Mouse (Mus musculus) embryonic fibroblast, embryonic 13.5 days (primary cell): Measurements from ENCODE around the gene Cacna1c. TPM values are rescaled to one million over a fixed set of nuclear protein-coding genes. Genes with fewer than 3 reads are reported as not detected.

Source experiments
- H3K27ac ChIP-seq: 2 replicates; pipeline ENCODE4 v1.5.1; 2012; ENCODE audit warnings: low read length, control low read depth, inconsistent platforms; ENCODE audit not compliant: insufficient read depth
- H3K4me1 ChIP-seq: 2 replicates; pipeline ENCODE4 v1.6.1; 2011; ENCODE audit warnings: low read length; ENCODE audit not compliant: control insufficient read depth, insufficient read depth
- H3K4me3 ChIP-seq: 2 replicates; pipeline ENCODE4 v1.5.1; 2011; ENCODE audit warnings: mild to moderate bottlenecking, control low read depth, low read length; ENCODE audit not compliant: insufficient read depth
- CTCF ChIP-seq: IDR thresholded peaks from 2 replicates; pipeline ENCODE4 v1.5.1; 2011; ENCODE audit warnings: mild to moderate bottlenecking, control low read depth, low read length, moderate library complexity, borderline replicate concordance; ENCODE audit not compliant: insufficient read depth
- POLR2A ChIP-seq: IDR thresholded peaks from 2 replicates; pipeline ENCODE4 v1.6.1; 2011; ENCODE audit warnings: low read depth, mild to moderate bottlenecking, control low read depth, low read length, moderate library complexity
- polyA plus RNA-seq: library from polyadenylated mRNA; stranded (reverse); fragments of >200 nt; gene quantifications from 2 replicates; pipeline ENCODE4 v1.2.4, GENCODE M21; 2011; ENCODE audit warnings: low read depth; ENCODE audit not compliant: missing spikeins, insufficient read length

Gene Cacna1c
- polyA plus RNA-seq, 1 experiment, result 40.7 TPM

- TF ChIP-seq CTCF (no peak), POLR2A (no peak)
- Histone ChIP-seq H3K4me3 (no peak overlapping the region), H3K27ac (no peak overlapping the region), H3K4me1 (peaks cover 11% of the 10 kb centered on the region)
Measured at GRCm38 (mm10) chr6:118843566-118843965, 352.7 kb downstream of the Cacna1c start.

- H3K4me1 ChIP-seq, result peaks cover 11% of the 10 kb centered on the region
- no peak overlapping the region for H3K27ac ChIP-seq
- no peak overlapping the region for H3K4me3 ChIP-seq
- TF ChIP-seq CTCF, result no peak
- TF ChIP-seq POLR2A, result no peak
Measured at GRCm38 (mm10) chr6:118841892-118842291, 354.3 kb downstream of the Cacna1c start.

- H3K4me1 ChIP-seq, result peaks cover 11% of the 10 kb centered on the region
- peak overlapping the region; percentile 92 for H3K27ac ChIP-seq
- TF ChIP-seq POLR2A (no peak), CTCF (no peak)
- H3K4me3 ChIP-seq, result no peak overlapping the region
Measured at GRCm38 (mm10) chr6:118838919-118839915, 357.0 kb downstream of the Cacna1c start.

- H3K27ac ChIP-seq, result no peak overlapping the region
- TF ChIP-seq CTCF (no peak), POLR2A (no peak)
Measured at GRCm38 (mm10) chr6:118836693-118837092, 359.5 kb downstream of the Cacna1c start.

GRCm38 (mm10) chr6:118834046-118834445 is 362.2 kb downstream of the Cacna1c start:
- TF ChIP-seq POLR2A, result no peak
- TF ChIP-seq CTCF, result no peak
- H3K4me1 ChIP-seq, result no peaks in the 10 kb centered on the region; the same call in 1 of the 2 replicates
- H3K27ac ChIP-seq, result no peak overlapping the region
- H3K4me3 ChIP-seq, result no peak overlapping the region

More at GRCm38 (mm10) chr6:118836693-118837092, 359.5 kb downstream of the Cacna1c start:
- peaks cover 11% of the 10 kb centered on the region for H3K4me1 ChIP-seq
- no peak overlapping the region for H3K4me3 ChIP-seq

- TF ChIP-seq POLR2A, result no peak
- TF ChIP-seq CTCF, result no peak
- Histone ChIP-seq H3K27ac (no peak overlapping the region), H3K4me3 (no peak overlapping the region), H3K4me1 (peaks cover 3% of the 10 kb centered on the region; the same call in 1 of the 2 replicates)
Measured at GRCm38 (mm10) chr6:118833049-118833448, 363.2 kb downstream of the Cacna1c start.

- Histone ChIP-seq H3K4me3 (no peak overlapping the region), H3K27ac (no peak overlapping the region), H3K4me1 (peaks cover 6% of the 10 kb centered on the region)
- no peak for TF ChIP-seq POLR2A
- no peak for TF ChIP-seq CTCF
Measured at GRCm38 (mm10) chr6:118832616-118833015, 363.6 kb downstream of the Cacna1c start.

GRCm38 (mm10) chr6:118830851-118831250 is 365.4 kb downstream of the Cacna1c start:
- TF ChIP-seq POLR2A, result no peak
- no peak for TF ChIP-seq CTCF
- peaks cover 12% of the 10 kb centered on the region for H3K4me1 ChIP-seq
- H3K4me3 ChIP-seq, result no peak overlapping the region
- no peak overlapping the region for H3K27ac ChIP-seq

GRCm38 (mm10) chr6:118828187-118828586 is 368.0 kb downstream of the Cacna1c start:
- no peak overlapping the region for H3K27ac ChIP-seq
- TF ChIP-seq CTCF (no peak), POLR2A (no peak)
- H3K4me3 ChIP-seq, result no peak overlapping the region
- H3K4me1 ChIP-seq, result peaks cover 13% of the 10 kb centered on the region

GRCm38 (mm10) chr6:118827560-118827959 is 368.7 kb downstream of the Cacna1c start:
- no peak overlapping the region for H3K4me3 ChIP-seq
- no peak overlapping the region for H3K27ac ChIP-seq
- no peak for TF ChIP-seq CTCF
- TF ChIP-seq POLR2A, result no peak
- H3K4me1 ChIP-seq, result peaks cover 13% of the 10 kb centered on the region
